Mouse (Mus musculus) lung, postnatal 0 days (tissue): ENCODE measurements around the gene Cmah.

Experiments
- CTCF ChIP-seq: IDR thresholded peaks from 2 replicates; pipeline ENCODE4 v1.5.1; 2016; ENCODE audit warnings: antibody characterized with exemption, mild to moderate bottlenecking
- EP300 ChIP-seq: IDR thresholded peaks from 2 replicates; pipeline ENCODE4 v1.6.1; 2016; ENCODE audit warnings: antibody characterized with exemption, mild to moderate bottlenecking, control low read depth

- TF ChIP-seq CTCF (no peak), EP300 (no peak)
Measured at GRCm38 (mm10) chr13:24392655-24393054, 65.5 kb downstream of the Cmah start.
